Mouse (Mus musculus) embryonic facial prominence, embryonic 12.5 days (tissue): ENCODE data around the gene Cenpq. TPM values are rescaled to one million over a fixed set of nuclear protein-coding genes. Genes with fewer than 3 reads are reported as not detected.

Experiments
- ATAC-seq: fragments of 200-750 bp; cut with Nextera tagmentation; 2 replicates; pipeline ENCODE4 v1.8.0; 2017; ENCODE audit not compliant: insufficient number of reproducible peaks, insufficient read depth, low FRiP score, low TSS enrichment
- H3K27ac ChIP-seq: fragments of 300-500 bp; sonication (generic); 2 replicates; pipeline ENCODE4 v1.5.1; 2016; ENCODE audit warnings: mild to moderate bottlenecking
- H3K27me3 ChIP-seq: fragments of 300-500 bp; sonication (generic); 2 replicates; pipeline ENCODE4 v1.6.1; 2016; ENCODE audit warnings: mild to moderate bottlenecking, moderate library complexity
- H3K36me3 ChIP-seq: fragments of 300-500 bp; sonication (generic); 2 replicates; pipeline ENCODE4 v1.6.1; 2016; ENCODE audit warnings: mild to moderate bottlenecking
- H3K4me1 ChIP-seq: fragments of 300-500 bp; sonication (generic); 2 replicates; pipeline ENCODE4 v1.6.1; 2016
- H3K4me2 ChIP-seq: fragments of 300-500 bp; sonication (generic); replicated peaks from 2 replicates; pipeline ENCODE4 v1.6.1; 2016; ENCODE audit warnings: mild to moderate bottlenecking, moderate library complexity
- H3K4me3 ChIP-seq: fragments of 300-500 bp; sonication (generic); 2 replicates; pipeline ENCODE4 v1.5.1; 2016; ENCODE audit warnings: mild to moderate bottlenecking
- H3K9ac ChIP-seq: fragments of 300-500 bp; sonication (generic); 2 replicates; pipeline ENCODE4 v1.6.1; 2016; ENCODE audit warnings: mild to moderate bottlenecking, moderate library complexity
- H3K9me3 ChIP-seq: fragments of 300-500 bp; sonication (generic); 2 replicates; pipeline ENCODE4 v1.6.1; 2016; ENCODE audit warnings: mild to moderate bottlenecking, moderate library complexity
- WGBS: fragments of 180-500 bp; shearing (Covaris S2); methylation state at CpG from one replicate; pipeline ENCODE4 v1.1.7; 2016; 5-methylcytosine and 5-hydroxymethylcytosine counted together
- polyA plus RNA-seq: library from polyadenylated mRNA; unstranded; fragments of >200 nt; fragmentation: Nextera tagmentation; extraction: Ambion mirVana; gene quantifications from 2 replicates; pipeline ENCODE4 v1.2.1, GENCODE M21; 2016

Cenpq gene
- 28.6 and 29.0 TPM in 2 replicates for polyA plus RNA-seq

- Histone ChIP-seq H3K4me1 (peaks cover 3% of the 10 kb centered on the region; the same call in 1 of the 2 replicates), H3K27me3 (no peaks in the 10 kb centered on the region), H3K27ac (peak within 1 kb of the TSS; percentile 93), H3K4me3 (peak within 1 kb of the TSS; percentile 68), H3K4me2 (peak within 1 kb of the TSS; percentile 62), H3K36me3 (peaks cover 13% of the 10 kb centered on the region), H3K9me3 (no peaks in the 10 kb centered on the region), H3K9ac (peak within 1 kb of the TSS; percentile 61)
- peak; percentile 99 for ATAC-seq
- WGBS = under 1% methylated on average over 50 of the region's 50 CpGs
Measured at GRCm38 (mm10) chr17:40934420-40935231, at the start of gene Cenpq, which contains the start of gene Mut. TSS of gene Cenpq (minus strand) at chr17:40935047. TSS of gene Mut (plus strand) at chr17:40934685.

GRCm38 (mm10) chr17:40977914-40978313 is 43.1 kb upstream of the Cenpq start:
- WGBS = 70% methylated on average over 11 of the region's 11 CpGs
- no peak overlapping the region for H3K4me2 ChIP-seq
- ATAC-seq = no peak
- no peaks in the 10 kb centered on the region for H3K9me3 ChIP-seq
- no peaks in the 10 kb centered on the region for H3K36me3 ChIP-seq
- no peak overlapping the region for H3K9ac ChIP-seq
- H3K4me1 ChIP-seq = no peaks in the 10 kb centered on the region
- H3K27ac ChIP-seq = no peak overlapping the region
- no peaks in the 10 kb centered on the region for H3K27me3 ChIP-seq
- no peak overlapping the region for H3K4me3 ChIP-seq

- no peak overlapping the region for H3K4me3 ChIP-seq
- peaks cover 31% of the 10 kb centered on the region for H3K36me3 ChIP-seq
- no peaks in the 10 kb centered on the region for H3K9me3 ChIP-seq
- H3K4me1 ChIP-seq = no peaks in the 10 kb centered on the region
- H3K27ac ChIP-seq = no peak overlapping the region
- no peak for ATAC-seq
- H3K4me2 ChIP-seq = no peak overlapping the region
- no peaks in the 10 kb centered on the region for H3K27me3 ChIP-seq
- no peak overlapping the region for H3K9ac ChIP-seq
- WGBS = 87% methylated on average over 3 of the region's 3 CpGs
Measured at GRCm38 (mm10) chr17:40948518-40948917, 13.7 kb upstream of the Cenpq start.

GRCm38 (mm10) chr17:40933985-40934384 is 862 bp downstream of the Cenpq start:
- H3K9ac ChIP-seq = peak overlapping the region; percentile 61
- peak overlapping the region; percentile 93; the same call in 1 of the 2 replicates for H3K27ac ChIP-seq
- H3K4me1 ChIP-seq = peaks cover 3% of the 10 kb centered on the region; the same call in 1 of the 2 replicates
- peaks cover 14% of the 10 kb centered on the region for H3K36me3 ChIP-seq
- H3K4me2 ChIP-seq = peak overlapping the region; percentile 62
- no peaks in the 10 kb centered on the region for H3K27me3 ChIP-seq
- H3K4me3 ChIP-seq = peak overlapping the region; percentile 68
- WGBS = under 1% methylated on average over 14 of the region's 14 CpGs
- ATAC-seq = 0 out of 2 replicates have a peak, but pooled peaks have one; percentile 24
- no peaks in the 10 kb centered on the region for H3K9me3 ChIP-seq

GRCm38 (mm10) chr17:40915499-40915898 is 19.3 kb downstream of the Cenpq start:
- Histone ChIP-seq H3K27me3 (no peaks in the 10 kb centered on the region), H3K4me2 (no peak overlapping the region), H3K27ac (no peak overlapping the region), H3K9ac (no peak overlapping the region), H3K9me3 (no peaks in the 10 kb centered on the region), H3K4me3 (no peak overlapping the region), H3K4me1 (no peaks in the 10 kb centered on the region), H3K36me3 (no peaks in the 10 kb centered on the region)
- ATAC-seq = no peak
- WGBS = 88% methylated on average over 2 of the region's 2 CpGs

- no peaks in the 10 kb centered on the region for H3K4me1 ChIP-seq
- H3K36me3 ChIP-seq = no peaks in the 10 kb centered on the region
- no peak within 1 kb of the TSS for H3K4me2 ChIP-seq
- 93% methylated on average over 2 of the region's 2 CpGs for WGBS
- no peak within 1 kb of the TSS for H3K27ac ChIP-seq
- H3K9ac ChIP-seq = no peak within 1 kb of the TSS
- no peaks in the 10 kb centered on the region for H3K27me3 ChIP-seq
- no peaks in the 10 kb centered on the region for H3K9me3 ChIP-seq
- H3K4me3 ChIP-seq = no peak within 1 kb of the TSS
- ATAC-seq = no peak
Measured at GRCm38 (mm10) chr17:40914250-40914649, 20.6 kb downstream of the Cenpq start, which contains the start of gene Glyatl3. TSS of gene Glyatl3 (minus strand) at chr17:40914350.

GRCm38 (mm10) chr17:40904721-40905154 is 30.1 kb downstream of the Cenpq start:
- H3K9ac ChIP-seq = no peak overlapping the region
- peak overlapping the region; percentile 42 for H3K4me2 ChIP-seq
- H3K27ac ChIP-seq = no peak overlapping the region
- peaks cover 9% of the 10 kb centered on the region; the same call in 1 of the 2 replicates for H3K4me1 ChIP-seq
- WGBS = 8% methylated on average over 13 of the region's 14 CpGs
- no peak overlapping the region for H3K4me3 ChIP-seq
- H3K27me3 ChIP-seq = no peaks in the 10 kb centered on the region
- no peaks in the 10 kb centered on the region for H3K36me3 ChIP-seq
- no peak for ATAC-seq
- no peaks in the 10 kb centered on the region for H3K9me3 ChIP-seq

GRCm38 (mm10) chr17:40904056-40904597 is 30.7 kb downstream of the Cenpq start:
- Histone ChIP-seq H3K9me3 (no peaks in the 10 kb centered on the region), H3K27me3 (no peaks in the 10 kb centered on the region), H3K27ac (no peak overlapping the region), H3K36me3 (no peaks in the 10 kb centered on the region), H3K4me2 (peak overlapping the region; percentile 42), H3K9ac (no peak overlapping the region), H3K4me1 (peaks cover 9% of the 10 kb centered on the region; the same call in 1 of the 2 replicates), H3K4me3 (no peak overlapping the region)
- 8% methylated on average over 11 of the region's 11 CpGs for WGBS
- ATAC-seq = no peak

GRCm38 (mm10) chr17:40903345-40903744 is 31.5 kb downstream of the Cenpq start:
- H3K36me3 ChIP-seq = no peaks in the 10 kb centered on the region
- no peak overlapping the region for H3K4me2 ChIP-seq
- ATAC-seq = no peak
- peaks cover 9% of the 10 kb centered on the region; the same call in 1 of the 2 replicates for H3K4me1 ChIP-seq
- H3K9ac ChIP-seq = no peak overlapping the region
- H3K27me3 ChIP-seq = no peaks in the 10 kb centered on the region
- H3K9me3 ChIP-seq = no peaks in the 10 kb centered on the region
- 74% methylated on average over 4 of the region's 4 CpGs for WGBS
- H3K4me3 ChIP-seq = no peak overlapping the region
- no peak overlapping the region for H3K27ac ChIP-seq

GRCm38 (mm10) chr17:40899783-40900363 is 35.0 kb downstream of the Cenpq start:
- Histone ChIP-seq H3K9ac (no peak overlapping the region), H3K4me2 (no peak overlapping the region), H3K27me3 (no peaks in the 10 kb centered on the region), H3K27ac (no peak overlapping the region), H3K4me1 (peaks cover 9% of the 10 kb centered on the region; the same call in 1 of the 2 replicates), H3K36me3 (no peaks in the 10 kb centered on the region), H3K9me3 (no peaks in the 10 kb centered on the region), H3K4me3 (no peak overlapping the region)
- ATAC-seq = no peak
- WGBS = 26% methylated on average over 4 of the region's 4 CpGs

GRCm38 (mm10) chr17:40896863-40897262 is 38.0 kb downstream of the Cenpq start:
- WGBS = 80% methylated on average over 1 of the region's 1 CpGs
- Histone ChIP-seq H3K4me3 (no peak overlapping the region), H3K27ac (no peak overlapping the region), H3K4me1 (no peaks in the 10 kb centered on the region), H3K4me2 (no peak overlapping the region), H3K36me3 (no peaks in the 10 kb centered on the region), H3K27me3 (no peaks in the 10 kb centered on the region), H3K9ac (no peak overlapping the region), H3K9me3 (no peaks in the 10 kb centered on the region)
- ATAC-seq = no peak
